Mouse (Mus musculus): Measurements from ENCODE around the gene Cacnb3. TPM values are rescaled to one million over a fixed set of nuclear protein-coding genes. Genes with fewer than 3 reads are reported as not detected.

Cacnb3 gene
- total and polyA plus RNA-seq, 2 experiments: 0.28 to 0.75 TPM

GRCm38 (mm10) chr15:98609331-98610130 lies 21.1 kb upstream of the Cacnb3 start, which contains the start of gene Adcy6:
TSS of gene Adcy6 (minus strand) at chr15:98610076.
- Histone ChIP-seq H3K27me3 (ENCODE audit: control insufficient read depth, insufficient read depth, low read length) (no peaks in the 10 kb centered on the region), H3K9ac (ENCODE audit: low read depth, low read length) (peak within 1 kb of the TSS; percentile 76), H3K27ac (replicated peaks; ENCODE audit: insufficient read depth, low read depth, low read length) (peak within 1 kb of the TSS; percentile 75), H3K79me2 (ENCODE audit: control insufficient read depth, insufficient read depth, low read length) (no peaks in the 10 kb centered on the region; the same call in 1 of the 2 replicates), H3K4me1 (ENCODE audit: control insufficient read depth, insufficient read depth, low read length) (peaks cover 5% of the 10 kb centered on the region; the same call in 1 of the 2 replicates), H3K36me3 (ENCODE audit: control insufficient read depth, insufficient read depth, low read length) (no peaks in the 10 kb centered on the region), H3K4me3 (ENCODE audit: insufficient read depth, low read depth, low read length) (peak within 1 kb of the TSS; percentile 87)
- peak; percentile 63 for DNase-seq (ENCODE audit: extremely low read depth, low read depth, low spot score)
- TF ChIP-seq CTCF (IDR thresholded peaks at IDR 0.05; ENCODE audit: low read depth, low read length) (no peak), POLR2A (IDR thresholded peaks at IDR 0.05; ENCODE audit: extremely low read depth, insufficient read depth, low read length) (0 out of 2 replicates have a peak, but pooled peaks have one; percentile 6)
- 2% methylated on average over 70 of the region's 75 CpGs for WGBS

- peak overlapping the region; percentile 44 for H3K27ac ChIP-seq (replicated peaks; ENCODE audit: insufficient read depth, low read depth, low read length)
- no peaks in the 10 kb centered on the region; the same call in 1 of the 2 replicates for H3K79me2 ChIP-seq (ENCODE audit: control insufficient read depth, insufficient read depth, low read length)
- H3K4me1 ChIP-seq (ENCODE audit: control insufficient read depth, insufficient read depth, low read length): peaks cover 5% of the 10 kb centered on the region; the same call in 1 of the 2 replicates
- H3K4me3 ChIP-seq (ENCODE audit: insufficient read depth, low read depth, low read length): peak overlapping the region; percentile 87
- no peak for TF ChIP-seq POLR2A (IDR thresholded peaks at IDR 0.05; ENCODE audit: extremely low read depth, insufficient read depth, low read length)
- no peak for TF ChIP-seq CTCF (IDR thresholded peaks at IDR 0.05; ENCODE audit: low read depth, low read length)
- no peaks in the 10 kb centered on the region for H3K36me3 ChIP-seq (ENCODE audit: control insufficient read depth, insufficient read depth, low read length)
- 14% methylated on average over 12 of the region's 12 CpGs for WGBS
- H3K27me3 ChIP-seq (ENCODE audit: control insufficient read depth, insufficient read depth, low read length): no peaks in the 10 kb centered on the region
- DNase-seq (ENCODE audit: extremely low read depth, low read depth, low spot score): peak; percentile 80
- peak overlapping the region; percentile 76 for H3K9ac ChIP-seq (ENCODE audit: low read depth, low read length)
Observed at GRCm38 (mm10) chr15:98610131-98610633, 20.5 kb upstream of the Cacnb3 start.

GRCm38 (mm10) chr15:98612229-98612628 lies 18.4 kb upstream of the Cacnb3 start:
- Histone ChIP-seq H3K4me1 (ENCODE audit: control insufficient read depth, insufficient read depth, low read length) (peaks cover 7% of the 10 kb centered on the region; the same call in 1 of the 2 replicates), H3K4me3 (ENCODE audit: insufficient read depth, low read depth, low read length) (no peak overlapping the region), H3K27ac (replicated peaks; ENCODE audit: insufficient read depth, low read depth, low read length) (no peak overlapping the region), H3K79me2 (ENCODE audit: control insufficient read depth, insufficient read depth, low read length) (no peaks in the 10 kb centered on the region; the same call in 1 of the 2 replicates), H3K36me3 (ENCODE audit: control insufficient read depth, insufficient read depth, low read length) (no peaks in the 10 kb centered on the region), H3K27me3 (ENCODE audit: control insufficient read depth, insufficient read depth, low read length) (no peaks in the 10 kb centered on the region), H3K9ac (ENCODE audit: low read depth, low read length) (no peak overlapping the region)
- TF ChIP-seq CTCF (IDR thresholded peaks at IDR 0.05; ENCODE audit: low read depth, low read length) (no peak), POLR2A (IDR thresholded peaks at IDR 0.05; ENCODE audit: extremely low read depth, insufficient read depth, low read length) (no peak)
- no peak for DNase-seq (ENCODE audit: extremely low read depth, low read depth, low spot score)
- 98% methylated on average over 3 of the region's 3 CpGs for WGBS

- H3K27me3 ChIP-seq (ENCODE audit: control insufficient read depth, insufficient read depth, low read length): no peaks in the 10 kb centered on the region; the same call in 1 of the 2 replicates
- TF ChIP-seq POLR2A (IDR thresholded peaks at IDR 0.05; ENCODE audit: extremely low read depth, insufficient read depth, low read length) (no peak), CTCF (IDR thresholded peaks at IDR 0.05; ENCODE audit: low read depth, low read length) (no peak)
- H3K79me2 ChIP-seq (ENCODE audit: control insufficient read depth, insufficient read depth, low read length): no peaks in the 10 kb centered on the region
- H3K36me3 ChIP-seq (ENCODE audit: control insufficient read depth, insufficient read depth, low read length): no peaks in the 10 kb centered on the region
- H3K4me1 ChIP-seq (ENCODE audit: control insufficient read depth, insufficient read depth, low read length): peaks cover 5% of the 10 kb centered on the region; the same call in 1 of the 2 replicates
- H3K27ac ChIP-seq (replicated peaks; ENCODE audit: insufficient read depth, low read depth, low read length): no peak overlapping the region
- whole genome bisulfite sequencing: 29% methylated on average over 9 of the region's 9 CpGs
- H3K9ac ChIP-seq (ENCODE audit: low read depth, low read length): no peak overlapping the region
- no peak overlapping the region for H3K4me3 ChIP-seq (ENCODE audit: insufficient read depth, low read depth, low read length)
- peak; percentile 70 for DNase-seq (ENCODE audit: extremely low read depth, low read depth, low spot score)
Observed at GRCm38 (mm10) chr15:98614551-98614950, 16.1 kb upstream of the Cacnb3 start.

GRCm38 (mm10) chr15:98614971-98615370 lies 15.7 kb upstream of the Cacnb3 start:
- Histone ChIP-seq H3K4me1 (ENCODE audit: control insufficient read depth, insufficient read depth, low read length) (peaks cover 5% of the 10 kb centered on the region; the same call in 1 of the 2 replicates), H3K36me3 (ENCODE audit: control insufficient read depth, insufficient read depth, low read length) (no peaks in the 10 kb centered on the region), H3K27ac (replicated peaks; ENCODE audit: insufficient read depth, low read depth, low read length) (no peak overlapping the region), H3K79me2 (ENCODE audit: control insufficient read depth, insufficient read depth, low read length) (no peaks in the 10 kb centered on the region), H3K4me3 (ENCODE audit: insufficient read depth, low read depth, low read length) (no peak overlapping the region), H3K27me3 (ENCODE audit: control insufficient read depth, insufficient read depth, low read length) (no peaks in the 10 kb centered on the region; the same call in 1 of the 2 replicates), H3K9ac (ENCODE audit: low read depth, low read length) (no peak overlapping the region)
- TF ChIP-seq CTCF (IDR thresholded peaks at IDR 0.05; ENCODE audit: low read depth, low read length) (no peak), POLR2A (IDR thresholded peaks at IDR 0.05; ENCODE audit: extremely low read depth, insufficient read depth, low read length) (no peak)
- WGBS: 58% methylated on average over 6 of the region's 6 CpGs
- peak; percentile 28 for DNase-seq (ENCODE audit: extremely low read depth, low read depth, low spot score)

All from liver, adult 2 months (tissue).